Mouse (Mus musculus): ENCODE data around the gene 1700020N01Rik. TPM values are rescaled to one million over a fixed set of nuclear protein-coding genes. Genes with fewer than 3 reads are reported as not detected.

The 1700020N01Rik gene
- polyA plus RNA-seq, 1 experiment from 2014 or later, result not detected

GRCm38 (mm10) chr10:21635988-21636710 is 43.2 kb downstream of the 1700020N01Rik start:
- no peaks in the 10 kb centered on the region for H3K4me1 ChIP-seq (ENCODE audit: control insufficient read depth, insufficient read depth, low read length)
- H3K27me3 ChIP-seq (ENCODE audit: control insufficient read depth, insufficient read depth, low read length), result no peaks in the 10 kb centered on the region
- H3K27ac ChIP-seq (replicated peaks; ENCODE audit: low read depth, low read length), result no peak overlapping the region
- no peak overlapping the region for H3K9ac ChIP-seq (replicated peaks; ENCODE audit: low read length)
- H3K4me3 ChIP-seq (replicated peaks; ENCODE audit: low read depth, low read length), result no peak overlapping the region
- no peak overlapping the region for H3K4me2 ChIP-seq (ENCODE audit: low read length)
- no peaks in the 10 kb centered on the region for H3K36me3 ChIP-seq (ENCODE audit: control insufficient read depth, insufficient read depth, low read length)
- DNase-seq (no peak), ATAC-seq (ENCODE audit: low FRiP score, low TSS enrichment) (no peak)
- H3K9me3 ChIP-seq (ENCODE audit: control insufficient read depth, low read length), result no peaks in the 10 kb centered on the region
- 81% methylated on average over 4 of the region's 4 CpGs for WGBS

GRCm38 (mm10) chr10:21636711-21637081 is 43.8 kb downstream of the 1700020N01Rik start:
- Histone ChIP-seq H3K4me3 (replicated peaks; ENCODE audit: low read depth, low read length) (no peak overlapping the region), H3K4me1 (ENCODE audit: control insufficient read depth, insufficient read depth, low read length) (no peaks in the 10 kb centered on the region), H3K9ac (replicated peaks; ENCODE audit: low read length) (no peak overlapping the region), H3K36me3 (ENCODE audit: control insufficient read depth, insufficient read depth, low read length) (no peaks in the 10 kb centered on the region), H3K4me2 (ENCODE audit: low read length) (no peak overlapping the region), H3K9me3 (ENCODE audit: control insufficient read depth, low read length) (no peaks in the 10 kb centered on the region), H3K27ac (replicated peaks; ENCODE audit: low read depth, low read length) (no peak overlapping the region), H3K27me3 (ENCODE audit: control insufficient read depth, insufficient read depth, low read length) (no peaks in the 10 kb centered on the region)
- DNase-seq, result no peak
- WGBS, result 77% methylated on average over 6 of the region's 6 CpGs
- ATAC-seq (ENCODE audit: low FRiP score, low TSS enrichment), result no peak

GRCm38 (mm10) chr10:21651388-21651787 is 58.4 kb downstream of the 1700020N01Rik start:
- no peaks in the 10 kb centered on the region for H3K4me1 ChIP-seq (ENCODE audit: control insufficient read depth, insufficient read depth, low read length)
- WGBS, result 89% methylated on average over 4 of the region's 4 CpGs

GRCm38 (mm10) chr10:21652426-21653345 is 59.7 kb downstream of the 1700020N01Rik start:
- no peaks in the 10 kb centered on the region for H3K27me3 ChIP-seq (ENCODE audit: control insufficient read depth, insufficient read depth, low read length)
- no peaks in the 10 kb centered on the region for H3K36me3 ChIP-seq (ENCODE audit: control insufficient read depth, insufficient read depth, low read length)
- no peak overlapping the region for H3K4me2 ChIP-seq (ENCODE audit: low read length)
- WGBS, result 90% methylated on average over 24 of the region's 24 CpGs
- H3K27ac ChIP-seq (replicated peaks; ENCODE audit: low read depth, low read length), result no peak overlapping the region
- no peaks in the 10 kb centered on the region for H3K9me3 ChIP-seq (ENCODE audit: control insufficient read depth, low read length)
- ATAC-seq (ENCODE audit: low FRiP score, low TSS enrichment) (no peak), DNase-seq (no peak)
- H3K9ac ChIP-seq (replicated peaks; ENCODE audit: low read length), result no peak overlapping the region
- H3K4me3 ChIP-seq (replicated peaks; ENCODE audit: low read depth, low read length), result no peak overlapping the region
- H3K4me1 ChIP-seq (ENCODE audit: control insufficient read depth, insufficient read depth, low read length), result no peaks in the 10 kb centered on the region

More at GRCm38 (mm10) chr10:21651388-21651787, 58.4 kb downstream of the 1700020N01Rik start:
- Histone ChIP-seq H3K4me3 (replicated peaks; ENCODE audit: low read depth, low read length) (no peak overlapping the region), H3K9me3 (ENCODE audit: control insufficient read depth, low read length) (no peaks in the 10 kb centered on the region), H3K9ac (replicated peaks; ENCODE audit: low read length) (no peak overlapping the region), H3K36me3 (ENCODE audit: control insufficient read depth, insufficient read depth, low read length) (no peaks in the 10 kb centered on the region), H3K27ac (replicated peaks; ENCODE audit: low read depth, low read length) (no peak overlapping the region), H3K27me3 (ENCODE audit: control insufficient read depth, insufficient read depth, low read length) (no peaks in the 10 kb centered on the region), H3K4me2 (ENCODE audit: low read length) (no peak overlapping the region)
- DNase-seq (no peak), ATAC-seq (ENCODE audit: low FRiP score, low TSS enrichment) (no peak)

- Histone ChIP-seq H3K4me2 (ENCODE audit: low read length) (no peak overlapping the region), H3K9me3 (ENCODE audit: control insufficient read depth, low read length) (no peaks in the 10 kb centered on the region), H3K4me1 (ENCODE audit: control insufficient read depth, insufficient read depth, low read length) (no peaks in the 10 kb centered on the region), H3K4me3 (replicated peaks; ENCODE audit: low read depth, low read length) (no peak overlapping the region), H3K9ac (replicated peaks; ENCODE audit: low read length) (no peak overlapping the region), H3K27me3 (ENCODE audit: control insufficient read depth, insufficient read depth, low read length) (no peaks in the 10 kb centered on the region), H3K36me3 (ENCODE audit: control insufficient read depth, insufficient read depth, low read length) (no peaks in the 10 kb centered on the region), H3K27ac (replicated peaks; ENCODE audit: low read depth, low read length) (no peak overlapping the region)
- DNase-seq (no peak), ATAC-seq (ENCODE audit: low FRiP score, low TSS enrichment) (no peak)
- WGBS, result 91% methylated on average over 7 of the region's 7 CpGs
Observed at GRCm38 (mm10) chr10:21653469-21653868, 60.5 kb downstream of the 1700020N01Rik start.

- Histone ChIP-seq H3K27me3 (ENCODE audit: control insufficient read depth, insufficient read depth, low read length) (no peaks in the 10 kb centered on the region), H3K36me3 (ENCODE audit: control insufficient read depth, insufficient read depth, low read length) (no peaks in the 10 kb centered on the region), H3K9ac (replicated peaks; ENCODE audit: low read length) (no peak overlapping the region), H3K4me3 (replicated peaks; ENCODE audit: low read depth, low read length) (no peak overlapping the region), H3K9me3 (ENCODE audit: control insufficient read depth, low read length) (no peaks in the 10 kb centered on the region), H3K4me2 (ENCODE audit: low read length) (no peak overlapping the region), H3K27ac (replicated peaks; ENCODE audit: low read depth, low read length) (no peak overlapping the region), H3K4me1 (ENCODE audit: control insufficient read depth, insufficient read depth, low read length) (no peaks in the 10 kb centered on the region)
- WGBS, result 87% methylated on average over 8 of the region's 8 CpGs
- no peak for DNase-seq
- no peak for ATAC-seq (ENCODE audit: low FRiP score, low TSS enrichment)
Observed at GRCm38 (mm10) chr10:21659576-21660246, 66.8 kb downstream of the 1700020N01Rik start.

GRCm38 (mm10) chr10:21668976-21669375 is 76.0 kb downstream of the 1700020N01Rik start:
- Histone ChIP-seq H3K9me3 (ENCODE audit: control insufficient read depth, low read length) (no peaks in the 10 kb centered on the region), H3K36me3 (ENCODE audit: control insufficient read depth, insufficient read depth, low read length) (no peaks in the 10 kb centered on the region), H3K4me2 (ENCODE audit: low read length) (no peak overlapping the region), H3K4me3 (replicated peaks; ENCODE audit: low read depth, low read length) (no peak overlapping the region), H3K4me1 (ENCODE audit: control insufficient read depth, insufficient read depth, low read length) (no peaks in the 10 kb centered on the region), H3K9ac (replicated peaks; ENCODE audit: low read length) (no peak overlapping the region), H3K27me3 (ENCODE audit: control insufficient read depth, insufficient read depth, low read length) (no peaks in the 10 kb centered on the region), H3K27ac (replicated peaks; ENCODE audit: low read depth, low read length) (no peak overlapping the region)
- 64% methylated on average over 17 of the region's 17 CpGs for WGBS
- ATAC-seq (ENCODE audit: low FRiP score, low TSS enrichment) (no peak), DNase-seq (no peak)

GRCm38 (mm10) chr10:21669750-21670161 is 76.8 kb downstream of the 1700020N01Rik start:
- H3K27me3 ChIP-seq (ENCODE audit: control insufficient read depth, insufficient read depth, low read length), result no peaks in the 10 kb centered on the region
- ATAC-seq (ENCODE audit: low FRiP score, low TSS enrichment) (no peak), DNase-seq (no peak)
- H3K9ac ChIP-seq (replicated peaks; ENCODE audit: low read length), result no peak overlapping the region
- H3K4me1 ChIP-seq (ENCODE audit: control insufficient read depth, insufficient read depth, low read length), result no peaks in the 10 kb centered on the region
- no peaks in the 10 kb centered on the region for H3K9me3 ChIP-seq (ENCODE audit: control insufficient read depth, low read length)
- no peak overlapping the region for H3K4me3 ChIP-seq (replicated peaks; ENCODE audit: low read depth, low read length)
- no peak overlapping the region for H3K27ac ChIP-seq (replicated peaks; ENCODE audit: low read depth, low read length)
- WGBS, result 78% methylated on average over 11 of the region's 11 CpGs
- H3K4me2 ChIP-seq (ENCODE audit: low read length), result no peak overlapping the region
- H3K36me3 ChIP-seq (ENCODE audit: control insufficient read depth, insufficient read depth, low read length), result no peaks in the 10 kb centered on the region

Measured in midbrain, embryonic 14.5 days (tissue).